Mouse (Mus musculus) v-Abl transformed pro-B cells (cell line): ENCODE data around the gene Pon3.
"Not testable (repeated sequence)": the region's sequence is repeated elsewhere in the genome, so short reads cannot be mapped to it uniquely, and the experiment has no call there.

ENCODE experiments used
- in situ Hi-C, 2 experiments: fragments of 400-800 bp; cut with MboI; formaldehyde crosslinking; loops; one replicate each; pipeline ENCODE4 v1.15.1; 2025; ENCODE audit not compliant: unreplicated experiment in 2 of 2

Gene Pon3

GRCm38 (mm10) chr6:5262322-5263249 lies 6.5 kb upstream of the Pon3 start:
- in situ Hi-C loops, result no loop called here

- in situ Hi-C loops, result loop anchor here in 1 of 2 experiments (5.0 kb wide), 1 partner anchor 47 kb away; no protein-coding TSS in a partner anchor
Observed at GRCm38 (mm10) chr6:5255291-5255690, 795 bp downstream of the Pon3 start.

- in situ Hi-C loops, result loop anchor here in 1 of 2 experiments (5.0 kb wide), 1 partner anchor 47 kb away; no protein-coding TSS in a partner anchor
Observed at GRCm38 (mm10) chr6:5254869-5255268, 1.2 kb downstream of the Pon3 start.

DNA sequence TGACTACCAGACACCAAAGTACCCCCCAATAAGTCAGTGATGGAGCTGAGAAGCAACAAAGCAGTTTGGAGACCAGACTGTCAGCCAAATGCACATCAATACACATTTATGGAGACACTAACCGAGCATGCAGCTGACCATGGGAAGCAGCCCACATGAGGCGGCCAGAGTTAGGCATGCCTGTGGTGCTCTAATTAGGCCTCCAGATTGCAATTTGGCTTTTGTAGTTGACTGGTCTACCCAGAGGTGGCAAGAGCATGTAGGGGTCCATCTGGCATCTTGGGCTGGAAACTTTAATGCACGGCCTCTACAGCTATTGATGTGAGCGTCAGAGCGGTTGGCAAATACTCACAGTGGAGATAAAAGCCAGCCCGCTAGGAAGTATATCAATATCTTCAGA lies 10.2 kb downstream of the Pon3 start:
- in situ Hi-C loops, result loop anchor here (10.0 to 25.0 kb wide), 2 partner anchors 116 to 139 kb away; partner anchors contain the start of gene Asb4 (in 1 of the 2)

DNA sequence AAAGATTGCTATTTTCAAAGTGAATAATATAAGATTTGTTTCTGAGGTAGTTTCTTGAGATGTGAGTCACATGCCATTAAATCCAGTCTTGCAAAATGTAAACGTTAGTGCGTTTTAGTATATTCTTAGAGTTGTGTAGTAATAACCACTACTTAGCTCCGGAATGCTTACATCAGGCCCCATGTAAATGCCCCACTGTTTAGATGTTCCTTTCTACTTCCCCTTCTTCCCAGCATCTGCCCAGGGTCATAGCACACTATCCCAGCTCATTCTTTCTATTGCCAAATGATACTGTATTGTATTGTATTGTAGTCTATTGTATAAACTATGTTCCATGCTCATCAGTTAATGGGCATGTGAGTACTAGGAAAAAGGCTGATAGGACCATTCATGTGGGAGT lies 17.3 kb downstream of the Pon3 start:
- in situ Hi-C loops, result loop anchor here in 1 of 2 experiments (25.0 kb wide), 1 partner anchor 124 kb away; no protein-coding TSS in a partner anchor

DNA sequence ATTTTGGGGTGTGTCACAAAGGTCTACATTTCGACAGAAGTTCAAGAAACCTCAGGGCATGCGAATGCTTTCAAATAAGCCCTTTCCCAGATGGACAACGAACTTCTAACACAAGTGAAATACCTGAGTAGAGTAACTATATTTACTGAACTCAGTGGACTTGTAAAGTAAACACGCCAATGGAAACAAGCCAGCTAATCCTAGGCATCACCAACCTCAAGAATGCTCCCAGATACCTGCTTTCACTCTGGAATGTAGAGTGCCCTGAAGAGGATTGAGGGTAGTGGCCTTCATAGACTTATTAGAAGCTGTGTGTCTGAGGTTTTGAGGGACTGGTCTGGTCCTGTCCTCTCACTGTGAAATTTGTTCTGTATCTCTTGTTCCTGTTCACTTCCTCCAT lies 18.6 kb downstream of the Pon3 start:
- in situ Hi-C loops, result loop anchor here in 1 of 2 experiments (25.0 kb wide), 1 partner anchor 125 kb away; no protein-coding TSS in a partner anchor

- in situ Hi-C loops, result loop anchor here in 1 of 2 experiments (25.0 kb wide), 1 partner anchor 125 kb away; no protein-coding TSS in a partner anchor
Observed at GRCm38 (mm10) chr6:5236843-5237371, 19.2 kb downstream of the Pon3 start.

- in situ Hi-C loops, result loop anchor here in 1 of 2 experiments (25.0 kb wide), 1 partner anchor 128 kb away; no protein-coding TSS in a partner anchor
Observed at GRCm38 (mm10) chr6:5234563-5234962, 21.5 kb downstream of the Pon3 start.

GRCm38 (mm10) chr6:5233812-5234211 lies 22.3 kb downstream of the Pon3 start:
- in situ Hi-C loops, result loop anchor here in 1 of 2 experiments (25.0 kb wide), 1 partner anchor 128 kb away; no protein-coding TSS in a partner anchor

GRCm38 (mm10) chr6:5232022-5232421 lies 24.1 kb downstream of the Pon3 start:
- in situ Hi-C loops, result loop anchor here in 1 of 2 experiments (25.0 kb wide), 1 partner anchor 130 kb away; no protein-coding TSS in a partner anchor

DNA sequence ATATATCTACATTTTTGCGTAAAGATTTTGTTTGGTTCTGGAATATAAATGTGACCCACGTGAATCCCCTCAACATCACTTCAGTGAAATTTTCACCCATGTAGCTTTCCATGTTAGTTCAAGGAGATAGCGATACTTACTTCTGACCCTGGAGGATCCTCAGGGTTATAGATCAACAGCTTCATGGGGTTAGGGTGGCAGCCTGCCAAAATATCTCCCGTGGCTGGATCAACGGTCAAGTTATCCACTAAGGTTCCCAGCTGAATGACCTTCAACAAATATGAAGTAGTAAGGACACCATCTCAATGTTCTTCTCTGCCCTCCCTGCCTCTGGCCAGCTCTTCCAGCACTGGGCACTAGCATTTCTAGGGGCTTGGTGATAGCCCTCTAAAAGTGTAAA lies 25.8 kb downstream of the Pon3 start:
- in situ Hi-C loops, result loop anchor here in 1 of 2 experiments (25.0 kb wide), 1 partner anchor 132 kb away; no protein-coding TSS in a partner anchor

DNA sequence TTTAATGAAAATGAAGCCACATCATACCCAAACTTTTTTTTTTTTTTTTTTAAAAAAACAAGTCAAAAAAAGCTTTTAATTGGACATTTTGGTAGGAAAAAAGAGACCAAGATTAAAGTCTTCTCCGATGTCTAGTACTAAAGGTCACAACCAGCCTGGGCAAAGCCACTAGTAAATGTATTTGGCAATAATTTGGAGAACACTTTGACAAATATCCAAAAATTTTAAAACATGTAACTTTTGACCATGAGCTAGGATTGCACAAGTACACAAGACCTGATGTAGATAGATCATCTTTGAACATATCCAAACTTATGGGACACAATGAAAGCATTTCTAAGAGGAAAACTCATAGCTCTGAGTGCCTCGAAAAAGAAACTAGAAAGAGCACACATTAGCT lies 32.5 kb downstream of the Pon3 start:
- in situ Hi-C loops, result not testable (repeated sequence)

DNA sequence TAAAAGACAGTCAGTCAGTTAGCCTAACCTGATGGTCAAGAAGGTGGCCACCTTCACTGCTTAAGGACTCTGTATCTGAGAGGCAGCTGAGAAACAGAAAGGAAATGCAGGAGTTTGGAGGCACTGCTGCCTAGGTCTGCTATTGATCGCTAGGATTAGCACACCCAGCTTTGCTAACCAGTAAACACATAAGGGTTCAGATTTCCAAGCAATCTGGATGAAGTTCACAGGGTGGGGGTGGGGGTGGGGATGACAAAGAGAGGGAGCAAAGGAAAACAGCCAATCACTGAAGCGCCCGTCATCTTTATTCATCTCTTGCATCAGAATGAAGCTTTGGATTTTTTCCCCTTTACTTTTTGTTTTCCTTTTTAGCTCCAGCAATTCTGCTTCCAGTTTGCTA lies 34.0 kb downstream of the Pon3 start:
- in situ Hi-C loops, result no loop called here

DNA sequence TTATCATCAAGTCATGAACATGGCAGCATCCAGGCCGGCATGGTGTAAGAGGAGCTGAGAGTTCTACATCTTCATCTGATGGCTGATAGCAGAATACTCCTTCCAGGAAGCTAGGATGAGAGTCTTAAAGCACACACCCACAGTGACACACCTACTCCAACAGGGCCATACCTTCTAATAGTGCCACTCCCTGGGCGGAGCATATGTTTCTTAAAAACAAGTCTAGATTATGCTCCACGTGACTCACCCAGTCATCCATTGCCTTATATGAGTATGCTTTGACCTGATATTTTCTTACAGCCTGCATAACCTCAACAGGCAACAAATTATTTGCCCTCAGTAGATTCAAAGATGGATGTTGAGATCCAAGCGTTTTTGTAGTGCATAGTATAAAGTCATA lies 37.9 kb downstream of the Pon3 start:
- in situ Hi-C loops, result no loop called here

DNA sequence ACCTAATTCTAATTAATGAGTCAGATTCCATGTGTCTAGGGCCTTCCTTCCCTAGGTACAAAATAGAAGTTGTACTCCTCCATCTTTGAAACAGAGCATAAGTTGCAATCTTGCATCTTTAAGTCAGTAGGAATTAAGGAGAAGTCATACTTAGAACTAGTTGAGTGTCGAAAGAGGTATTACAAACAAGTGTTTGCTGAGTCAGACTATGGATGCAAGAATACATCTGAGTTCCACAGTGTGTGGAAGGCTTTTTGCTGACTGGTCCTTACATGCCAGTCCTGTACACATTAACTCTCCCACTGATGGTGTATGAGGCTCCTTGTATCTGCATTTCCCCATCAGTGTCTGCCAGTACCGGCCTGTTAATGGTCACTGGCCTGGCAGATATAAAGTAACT lies 48.3 kb downstream of the Pon3 start:
- in situ Hi-C loops, result no loop called here

- in situ Hi-C loops, result no loop called here
Observed at GRCm38 (mm10) chr6:5199916-5200315, 56.2 kb downstream of the Pon3 start.

DNA sequence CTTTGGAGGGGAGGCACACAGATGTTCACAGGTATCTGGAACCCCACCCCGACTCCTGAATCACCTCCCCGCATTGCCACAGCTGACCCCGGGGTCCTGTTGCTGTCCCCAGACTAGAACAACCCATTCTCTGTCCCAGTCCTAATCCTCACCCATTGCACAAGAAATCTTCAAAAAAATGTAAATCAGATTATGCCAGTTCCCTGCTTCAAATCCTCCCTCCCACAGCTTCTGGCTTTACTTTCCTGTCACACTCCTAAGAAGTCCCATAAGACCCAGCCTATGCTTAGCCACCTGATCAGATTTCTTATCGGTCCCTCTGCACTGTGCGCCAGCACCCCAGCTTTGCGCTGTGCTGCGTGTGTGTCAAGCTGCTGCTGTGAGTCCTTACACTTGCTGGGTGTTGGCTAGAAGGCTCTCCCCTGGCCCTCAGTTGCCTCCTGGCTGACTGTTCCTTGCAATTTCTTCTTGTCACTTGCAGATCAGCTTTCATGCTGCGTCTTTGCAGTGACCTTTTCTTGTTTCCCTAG lies 56.6 kb downstream of the Pon3 start:
- in situ Hi-C loops, result no loop called here

DNA sequence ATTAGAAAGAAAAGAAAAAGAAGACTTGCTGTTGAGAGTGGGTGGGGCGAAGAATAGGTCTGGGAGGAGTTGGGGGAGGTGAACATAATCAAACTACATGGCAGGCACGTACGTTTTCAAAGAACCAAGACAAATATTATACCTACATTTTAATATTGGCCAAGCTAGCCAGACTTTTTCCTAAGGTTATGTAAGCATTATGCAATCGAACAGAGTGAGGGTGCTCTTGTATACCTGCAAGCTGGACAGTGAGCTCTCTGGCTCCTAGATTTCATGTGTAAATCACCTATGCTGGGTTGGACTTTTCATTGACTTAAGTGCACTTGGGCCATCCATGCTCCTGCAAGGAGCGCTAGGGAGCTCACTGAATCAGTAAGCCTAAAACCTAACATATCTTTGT lies 57.5 kb downstream of the Pon3 start:
- in situ Hi-C loops, result no loop called here

DNA sequence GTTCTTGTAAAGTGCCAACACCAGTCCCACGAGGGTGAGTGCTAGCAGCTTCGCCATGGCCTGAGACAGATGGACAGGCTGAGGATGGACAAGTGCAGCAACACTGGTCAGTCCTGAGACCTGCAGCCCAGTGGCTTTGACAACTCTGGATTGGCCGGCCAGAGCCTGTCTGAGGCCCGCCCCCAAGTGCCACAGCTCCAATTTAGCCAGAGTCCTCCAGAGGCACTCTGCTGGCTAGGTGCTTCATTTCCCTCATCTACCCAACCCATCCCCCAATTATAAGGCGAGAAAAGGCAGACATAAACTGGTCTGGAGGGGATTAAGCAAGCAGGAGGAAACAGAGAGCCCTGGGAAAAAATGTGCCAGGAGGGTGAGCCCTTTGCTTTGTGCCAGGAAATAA lies 62.4 kb downstream of the Pon3 start, which contains the start of gene Pon1:
Gene Pon1 (minus strand): TSS at position 254 of the 400 bp plus-strand sequence.
- in situ Hi-C loops, result no loop called here

GRCm38 (mm10) chr6:5190761-5191160 lies 65.3 kb downstream of the Pon3 start:
- in situ Hi-C loops, result no loop called here

- in situ Hi-C loops, result no loop called here
Observed at GRCm38 (mm10) chr6:5189507-5189906, 66.6 kb downstream of the Pon3 start.
